Mouse (Mus musculus): ENCODE measurements at regions not wholly inside any gene's neighbourhood (a gene's known extent, or its start where the extent isn't known, plus 50 kb on each side); places are given as distances from the start of the nearest gene placed in this dataset.
"Not testable (repeated sequence)": the region's sequence is repeated elsewhere in the genome, so short reads cannot be mapped to it uniquely, and the experiment has no call there.

- DNase-seq (ENCODE audit: low read depth, low spot score): no peak
Measured at GRCm38 (mm10) chr15:32749971-32750370, 505.4 kb downstream of the Sema5a start.

GRCm38 (mm10) chr15:32751991-32752390, 507.4 kb downstream of the Sema5a start:
- no peak for DNase-seq (ENCODE audit: low read depth, low spot score)

DNA sequence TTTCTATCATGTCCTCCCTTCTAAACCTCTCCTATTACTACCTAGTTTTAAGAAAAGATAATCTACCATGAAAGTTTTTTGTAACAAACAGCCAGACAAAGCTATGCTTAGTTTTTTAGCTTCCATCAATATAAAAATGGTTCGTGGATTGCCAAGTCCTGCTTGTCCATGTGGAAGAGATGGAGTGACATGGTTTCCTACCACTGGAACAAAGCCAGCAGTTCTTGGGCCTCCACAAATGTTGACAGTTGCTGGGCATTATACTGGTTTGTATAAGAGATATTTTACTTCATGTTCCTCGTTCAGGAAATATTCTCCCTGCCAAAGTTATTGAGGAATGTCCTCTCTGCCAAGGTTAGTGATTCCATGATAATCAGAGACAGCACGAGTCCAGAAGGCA, 515.5 kb downstream of the Sema5a start:
- DNase-seq (ENCODE audit: low read depth, low spot score): no peak

GRCm38 (mm10) chr15:32766011-32766701, 521.5 kb downstream of the Sema5a start:
- DNase-seq (ENCODE audit: low read depth, low spot score): peak; percentile 18

DNA sequence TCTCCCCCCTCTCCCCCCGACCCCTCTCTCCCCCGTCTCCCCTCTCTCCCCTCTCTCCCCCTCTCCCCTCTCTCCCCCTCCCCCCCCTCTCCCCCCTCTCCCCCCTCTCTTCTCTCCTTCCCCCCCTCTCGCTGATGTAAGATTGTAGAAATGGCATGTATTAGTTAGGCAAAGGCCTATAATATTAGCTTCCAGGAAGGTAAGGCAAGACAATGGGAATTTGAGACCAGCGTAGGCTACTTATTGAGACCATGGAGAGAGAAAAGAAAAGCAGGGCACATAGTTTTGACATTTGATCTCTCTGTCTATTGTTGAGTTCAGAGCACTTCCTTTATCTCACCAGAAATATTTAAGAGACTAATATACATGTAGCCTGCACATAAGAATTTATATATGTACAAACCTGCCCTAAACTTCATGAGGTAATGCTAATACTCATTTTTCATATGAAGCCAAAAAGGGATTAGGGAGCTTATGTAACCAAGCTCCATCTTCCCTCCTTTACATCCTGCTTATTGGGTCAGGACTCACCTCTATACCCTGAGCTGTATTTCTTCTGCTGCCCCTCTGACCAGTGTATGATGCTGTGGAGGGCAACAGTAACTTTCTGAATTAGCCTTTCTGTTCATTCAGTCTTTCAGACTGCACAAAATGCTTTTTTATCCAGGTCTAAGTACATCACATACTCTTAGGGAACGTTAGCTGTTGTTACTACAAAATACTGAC, 522.3 kb downstream of the Sema5a start:
- DNase-seq (ENCODE audit: low read depth, low spot score): no peak

- not testable (repeated sequence) for DNase-seq (ENCODE audit: low read depth, low spot score)
Measured at GRCm38 (mm10) chr15:32778226-32778598, 533.6 kb downstream of the Sema5a start.

DNA sequence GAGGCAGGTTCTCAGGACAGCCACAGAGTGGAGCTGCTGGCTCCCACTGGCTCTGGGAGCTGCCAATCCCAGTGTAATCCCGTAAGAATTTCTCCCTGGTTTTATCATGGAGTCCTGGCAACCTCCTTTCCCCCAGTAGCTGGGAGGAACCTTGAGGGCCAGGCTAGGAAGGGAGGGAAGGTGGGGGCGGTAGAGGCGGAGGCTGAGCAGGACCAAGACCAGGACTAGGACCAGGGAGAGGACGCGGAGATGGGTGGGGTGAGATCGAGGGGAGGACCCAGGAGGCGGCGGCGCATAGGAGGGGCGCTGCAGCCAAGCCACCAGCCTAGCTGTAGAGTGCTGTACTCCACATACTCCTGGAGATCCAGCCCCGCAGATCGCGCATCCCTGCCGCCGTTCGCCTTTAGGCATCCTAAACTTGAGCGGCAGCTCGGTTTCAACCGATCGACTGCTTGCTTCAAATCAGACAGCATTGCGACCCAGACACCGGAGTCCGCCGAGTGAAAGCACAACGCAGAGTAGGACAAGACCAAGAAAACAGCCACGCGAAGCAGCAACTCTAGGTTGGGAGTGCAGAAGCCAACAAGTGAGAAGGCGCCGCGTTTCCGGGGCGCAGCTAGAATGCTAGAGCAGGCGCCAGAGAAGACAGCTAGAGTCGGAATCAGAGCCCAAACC, 534.1 kb downstream of the Sema5a start:
- peak; percentile 83 for DNase-seq (ENCODE audit: low read depth, low spot score)

- DNase-seq (ENCODE audit: low read depth, low spot score): not testable (repeated sequence)
Measured at GRCm38 (mm10) chr15:32779274-32779615, 534.6 kb downstream of the Sema5a start.

- DNase-seq (ENCODE audit: low read depth, low spot score): not testable (repeated sequence)
Measured at GRCm38 (mm10) chr15:32781609-32782008, 537.0 kb downstream of the Sema5a start.

DNA sequence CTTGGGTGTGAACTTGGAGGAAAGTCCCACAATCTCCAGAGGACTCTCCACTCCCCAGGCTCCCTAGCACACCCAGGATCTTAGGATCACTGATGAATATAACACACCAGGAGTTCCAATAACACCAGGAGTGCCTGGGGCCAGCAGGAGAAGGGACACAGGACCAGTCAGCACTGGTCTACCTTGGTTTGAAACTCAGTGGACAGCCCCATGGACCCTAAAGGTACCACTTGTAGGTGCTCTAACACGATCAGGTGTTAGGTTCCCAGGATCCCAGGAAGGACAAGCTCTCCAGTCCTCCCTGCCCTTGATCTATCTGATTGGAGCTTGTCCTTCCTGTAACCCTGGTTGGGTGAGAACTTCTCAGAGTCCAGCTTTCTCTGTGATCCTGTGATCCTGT, 554.6 kb downstream of the Sema5a start:
- no peak for DNase-seq (ENCODE audit: low read depth, low spot score)

DNA sequence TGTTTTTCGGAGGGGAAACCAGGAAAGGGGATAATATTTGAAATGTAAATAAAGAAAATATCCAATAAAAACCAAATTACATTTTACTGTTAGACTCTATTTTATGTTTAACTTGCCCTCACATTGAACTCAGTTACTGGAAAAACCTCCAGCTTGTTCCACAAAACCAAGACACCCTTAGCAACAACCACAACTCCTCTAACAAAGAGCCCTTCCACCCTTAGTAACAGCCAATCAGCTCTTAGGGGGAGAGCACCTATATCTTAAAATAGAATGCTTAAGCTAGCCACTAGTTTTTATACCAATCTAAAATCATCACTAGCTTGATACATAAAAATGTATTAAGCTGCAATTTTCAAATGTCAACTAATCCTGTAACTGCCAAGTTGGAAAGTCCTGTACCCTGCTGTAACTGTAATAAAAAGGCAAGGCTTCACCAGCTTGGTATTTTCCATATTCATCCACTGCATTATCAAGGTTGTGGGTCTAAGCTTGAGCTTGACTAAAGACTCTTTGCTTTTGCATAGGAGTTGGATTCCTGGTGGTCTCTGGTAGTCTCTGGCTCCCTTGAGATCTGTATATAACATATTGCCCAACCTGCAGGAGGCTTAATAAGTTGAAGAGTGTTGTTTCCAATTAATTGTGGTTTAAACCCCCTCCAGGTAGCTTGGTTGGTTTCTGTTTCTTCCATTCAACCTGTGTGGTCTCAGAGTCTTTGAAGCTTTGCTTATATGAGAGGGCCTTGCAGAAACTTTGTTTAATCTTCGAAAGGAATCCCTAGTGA, 566.4 kb downstream of the Sema5a start:
- no peak for DNase-seq (ENCODE audit: low read depth, low spot score)

- no peak for DNase-seq (ENCODE audit: low read depth, low spot score)
Measured at GRCm38 (mm10) chr15:32839966-32840365, 595.4 kb downstream of the Sema5a start.

All from skeletal muscle tissue, adult 2 months (tissue).